Mouse (Mus musculus) kidney, adult 8-10 months (tissue): ENCODE results near the gene Dpp7.

Experiments
- DNase-seq, 2 experiments: peaks; one replicate each; pipeline ENCODE4 v3.0.0; 2022

Gene Dpp7

GRCm38 (mm10) chr2:25310180-25310579 is 46.0 kb downstream of the Dpp7 start:
- no peak for DNase-seq

GRCm38 (mm10) chr2:25305587-25306359 is 50.4 kb downstream of the Dpp7 start:
- DNase-seq: no peak

- no peak for DNase-seq
Measured at GRCm38 (mm10) chr2:25304657-25305541, 51.3 kb downstream of the Dpp7 start.

- no peak for DNase-seq
Measured at GRCm38 (mm10) chr2:25303931-25304656, 52.1 kb downstream of the Dpp7 start.

- DNase-seq: no peak
Measured at GRCm38 (mm10) chr2:25303452-25303851, 52.7 kb downstream of the Dpp7 start.
